Mouse (Mus musculus) limb, embryonic 12.5 days (tissue): Measurements from ENCODE around the gene Ifnl3. TPM values are rescaled to one million over a fixed set of nuclear protein-coding genes. Genes with fewer than 3 reads are reported as not detected.
"Not testable (repeated sequence)": the region's sequence is repeated elsewhere in the genome, so short reads cannot be mapped to it uniquely, and the experiment has no call there.

Source experiments
- ATAC-seq: fragments of 200-750 bp; cut with Nextera tagmentation; 2 replicates; pipeline ENCODE4 v1.8.0; 2017; ENCODE audit warnings: low read depth, moderate TSS enrichment; ENCODE audit not compliant: insufficient number of reproducible peaks, insufficient read depth, low FRiP score, low TSS enrichment
- H3K27ac ChIP-seq: fragments of 300-500 bp; sonication (generic); 2 replicates; pipeline ENCODE4 v1.5.1; 2016; ENCODE audit warnings: mild to moderate bottlenecking, moderate library complexity
- H3K27me3 ChIP-seq: fragments of 300-500 bp; sonication (generic); 2 replicates; pipeline ENCODE4 v1.6.1; 2016; ENCODE audit warnings: mild to moderate bottlenecking, moderate library complexity
- H3K36me3 ChIP-seq: fragments of 300-500 bp; sonication (generic); 2 replicates; pipeline ENCODE4 v1.6.1; 2016; ENCODE audit warnings: mild to moderate bottlenecking, moderate library complexity
- H3K4me1 ChIP-seq: fragments of 300-500 bp; sonication (generic); replicated peaks from 2 replicates; pipeline ENCODE4 v1.6.1; 2016
- H3K4me2 ChIP-seq: fragments of 300-500 bp; sonication (generic); 2 replicates; pipeline ENCODE4 v1.6.1; 2016; ENCODE audit warnings: mild to moderate bottlenecking, moderate library complexity
- H3K4me3 ChIP-seq: fragments of 300-500 bp; sonication (generic); replicated peaks from 2 replicates; pipeline ENCODE4 v1.5.1; 2016; ENCODE audit warnings: mild to moderate bottlenecking
- H3K9ac ChIP-seq: fragments of 300-500 bp; sonication (generic); replicated peaks from 2 replicates; pipeline ENCODE4 v1.6.1; 2016; ENCODE audit warnings: mild to moderate bottlenecking, moderate library complexity
- H3K9me3 ChIP-seq: fragments of 300-500 bp; sonication (generic); 2 replicates; pipeline ENCODE4 v1.6.1; 2016; ENCODE audit warnings: mild to moderate bottlenecking, moderate library complexity
- WGBS: fragments of 180-500 bp; shearing (Covaris S2); methylation state at CpG from one replicate; pipeline ENCODE4 v1.1.7; 2016; 5-methylcytosine and 5-hydroxymethylcytosine counted together
- polyA plus RNA-seq: library from polyadenylated mRNA; unstranded; fragments of >200 nt; fragmentation: Nextera tagmentation; extraction: Ambion mirVana; gene quantifications from 2 replicates; pipeline ENCODE4 v1.2.1, GENCODE M21; 2016

Gene Ifnl3
- polyA plus RNA-seq, 1 experiment from 2014 or later = not detected

GRCm38 (mm10) chr7:28509121-28509520 lies 13.5 kb upstream of the Ifnl3 start:
- ATAC-seq, H3K9ac ChIP-seq, H3K4me2 ChIP-seq, H3K4me3 ChIP-seq, H3K36me3 ChIP-seq, H3K9me3 ChIP-seq, H3K27ac ChIP-seq, H3K27me3 ChIP-seq, H3K4me1 ChIP-seq: not testable (repeated sequence)
- WGBS = 75% methylated on average over 2 of the region's 2 CpGs

- not testable (repeated sequence) for ATAC-seq
Observed at GRCm38 (mm10) chr7:28510405-28510974, 12.1 kb upstream of the Ifnl3 start, which contains the start of gene Ifnl2. Ifnl2 (minus strand) TSS chr7:28510455.

GRCm38 (mm10) chr7:28511441-28511840 lies 11.2 kb upstream of the Ifnl3 start:
- Histone ChIP-seq H3K27me3 (no peaks in the 10 kb centered on the region), H3K9ac (no peak overlapping the region), H3K36me3 (no peaks in the 10 kb centered on the region), H3K27ac (no peak overlapping the region), H3K4me2 (no peak overlapping the region), H3K4me3 (no peak overlapping the region), H3K4me1 (no peaks in the 10 kb centered on the region), H3K9me3 (no peaks in the 10 kb centered on the region)
- no peak for ATAC-seq
- WGBS = 73% methylated on average over 8 of the region's 8 CpGs

More at GRCm38 (mm10) chr7:28510405-28510974, 12.1 kb upstream of the Ifnl3 start, which contains the start of gene Ifnl2:
- not testable (repeated sequence) for H3K27ac ChIP-seq, H3K27me3 ChIP-seq, H3K4me3 ChIP-seq, H3K36me3 ChIP-seq, H3K4me2 ChIP-seq, H3K9me3 ChIP-seq, H3K9ac ChIP-seq, H3K4me1 ChIP-seq
- 62% methylated on average over 8 of the region's 8 CpGs for WGBS

GRCm38 (mm10) chr7:28527922-28528719 lies 5.5 kb downstream of the Ifnl3 start:
- Histone ChIP-seq H3K36me3 (no peaks in the 10 kb centered on the region), H3K27me3 (no peaks in the 10 kb centered on the region; the same call in 1 of the 2 replicates), H3K27ac (no peak overlapping the region), H3K4me1 (no peaks in the 10 kb centered on the region; the same call in 1 of the 2 replicates), H3K4me3 (no peak overlapping the region), H3K4me2 (0 out of 2 replicates have a peak overlapping the region, but pooled peaks have one; percentile 6), H3K9me3 (no peaks in the 10 kb centered on the region), H3K9ac (no peak overlapping the region)
- no peak for ATAC-seq
- 9% methylated on average over 19 of the region's 19 CpGs for WGBS

- 50% methylated on average over 8 of the region's 8 CpGs for WGBS
- no peaks in the 10 kb centered on the region for H3K9me3 ChIP-seq
- H3K4me1 ChIP-seq = no peaks in the 10 kb centered on the region; the same call in 1 of the 2 replicates
- no peak overlapping the region for H3K4me3 ChIP-seq
- no peak overlapping the region for H3K27ac ChIP-seq
- H3K27me3 ChIP-seq = no peaks in the 10 kb centered on the region; the same call in 1 of the 2 replicates
- H3K36me3 ChIP-seq = no peaks in the 10 kb centered on the region
- no peak overlapping the region for H3K9ac ChIP-seq
- H3K4me2 ChIP-seq = no peak overlapping the region
- ATAC-seq = no peak
Observed at GRCm38 (mm10) chr7:28532005-28532404, 9.4 kb downstream of the Ifnl3 start.

- H3K9me3 ChIP-seq, H3K4me1 ChIP-seq, H3K36me3 ChIP-seq, H3K4me2 ChIP-seq, H3K9ac ChIP-seq, H3K4me3 ChIP-seq, ATAC-seq, H3K27me3 ChIP-seq, H3K27ac ChIP-seq: not testable (repeated sequence)
- WGBS = 89% methylated on average over 6 of the region's 6 CpGs
Observed at GRCm38 (mm10) chr7:28538886-28539285, 16.2 kb downstream of the Ifnl3 start.

- H3K27ac ChIP-seq = no peak within 1 kb of the TSS
- ATAC-seq = no peak
- H3K36me3 ChIP-seq = no peaks in the 10 kb centered on the region
- H3K9ac ChIP-seq = no peak within 1 kb of the TSS
- peaks cover 23% of the 10 kb centered on the region for H3K27me3 ChIP-seq
- no peak within 1 kb of the TSS for H3K4me3 ChIP-seq
- no peak within 1 kb of the TSS for H3K4me2 ChIP-seq
- WGBS = 70% methylated on average over 4 of the region's 4 CpGs
- H3K9me3 ChIP-seq = no peaks in the 10 kb centered on the region
- peaks cover 7% of the 10 kb centered on the region; the same call in 1 of the 2 replicates for H3K4me1 ChIP-seq
Observed at GRCm38 (mm10) chr7:28540526-28540925, 17.9 kb downstream of the Ifnl3 start, which contains the start of gene Sycn. Sycn (plus strand) TSS chr7:28540885.

- peaks cover 17% of the 10 kb centered on the region for H3K4me1 ChIP-seq
- no peak overlapping the region for H3K27ac ChIP-seq
- H3K9me3 ChIP-seq = 0 out of 2 replicates have a peak, but pooled peaks cover under 1% of the 10 kb centered on the region
- ATAC-seq = no peak
- peak overlapping the region; percentile 37; the same call in 1 of the 2 replicates for H3K9ac ChIP-seq
- H3K36me3 ChIP-seq = no peaks in the 10 kb centered on the region
- WGBS = 9% methylated on average over 24 of the region's 27 CpGs
- peaks cover 53% of the 10 kb centered on the region for H3K27me3 ChIP-seq
- H3K4me2 ChIP-seq = peak overlapping the region; percentile 49
- H3K4me3 ChIP-seq = peak overlapping the region; percentile 24
Observed at GRCm38 (mm10) chr7:28544051-28544601, 21.5 kb downstream of the Ifnl3 start.

GRCm38 (mm10) chr7:28545048-28545890 lies 22.6 kb downstream of the Ifnl3 start:
- Histone ChIP-seq H3K27me3 (peaks cover 53% of the 10 kb centered on the region), H3K9ac (no peak overlapping the region), H3K4me2 (no peak overlapping the region), H3K9me3 (0 out of 2 replicates have a peak, but pooled peaks cover 3% of the 10 kb centered on the region), H3K27ac (no peak overlapping the region), H3K4me3 (no peak overlapping the region), H3K4me1 (peaks cover 17% of the 10 kb centered on the region), H3K36me3 (no peaks in the 10 kb centered on the region)
- 0 out of 2 replicates have a peak, but pooled peaks have one; percentile 28 for ATAC-seq
- 23% methylated on average over 14 of the region's 14 CpGs for WGBS

- Histone ChIP-seq H3K9me3 (0 out of 2 replicates have a peak, but pooled peaks cover 3% of the 10 kb centered on the region), H3K4me2 (no peak overlapping the region), H3K4me3 (no peak overlapping the region), H3K4me1 (peaks cover 17% of the 10 kb centered on the region), H3K27me3 (peaks cover 53% of the 10 kb centered on the region), H3K36me3 (no peaks in the 10 kb centered on the region), H3K27ac (no peak overlapping the region), H3K9ac (no peak overlapping the region)
- ATAC-seq = no peak
- 45% methylated on average over 7 of the region's 7 CpGs for WGBS
Observed at GRCm38 (mm10) chr7:28545891-28546210, 23.2 kb downstream of the Ifnl3 start.
